Mouse (Mus musculus) kidney, adult 2 months (tissue): ENCODE results near the gene Ap2a1. TPM values are rescaled to one million over a fixed set of nuclear protein-coding genes. Genes with fewer than 3 reads are reported as not detected.

Experiments used
- DNase-seq: peaks from one replicate; pipeline ENCODE4 v3.0.0; 2021
- H3K27ac ChIP-seq: fragments of 200-500 bp; 2 replicates; pipeline ENCODE4 v1.5.1; 2012; ENCODE audit warnings: low read depth, low read length, control low read depth, inconsistent platforms; ENCODE audit not compliant: insufficient read depth
- H3K27me3 ChIP-seq: fragments of 200-500 bp; replicated peaks from 2 replicates; pipeline ENCODE4 v1.6.1; 2012; ENCODE audit warnings: mild to moderate bottlenecking, moderate library complexity, low read length, inconsistent platforms; ENCODE audit not compliant: control insufficient read depth, insufficient read depth
- H3K36me3 ChIP-seq: fragments of 200-500 bp; 2 replicates; pipeline ENCODE4 v1.6.1; 2012; ENCODE audit warnings: mild to moderate bottlenecking, moderate library complexity, low read length, inconsistent platforms; ENCODE audit not compliant: control insufficient read depth, insufficient read depth
- H3K4me1 ChIP-seq: fragments of 200-500 bp; 2 replicates; pipeline ENCODE4 v1.6.1; 2011; ENCODE audit warnings: low read length; ENCODE audit not compliant: control insufficient read depth, insufficient read depth
- H3K4me3 ChIP-seq: fragments of 200-500 bp; 2 replicates; pipeline ENCODE4 v1.5.1; 2011; ENCODE audit warnings: mild to moderate bottlenecking, low read depth, low read length, control low read depth; ENCODE audit not compliant: insufficient read depth
- CTCF ChIP-seq: fragments of 200-500 bp; conservative IDR thresholded peaks from 2 replicates; pipeline ENCODE4 v1.5.1; 2011; ENCODE audit warnings: low read depth, mild to moderate bottlenecking, control low read depth, low read length, moderate library complexity, mixed read lengths; ENCODE audit not compliant: insufficient read depth, insufficient read length
- POLR2A ChIP-seq: fragments of 200-500 bp; IDR thresholded peaks from one replicate; pipeline ENCODE4 v1.6.1; 2011; ENCODE audit warnings: low read depth, low read length, control low read depth
- WGBS: fragments of 180-500 bp; shearing (Covaris S2); methylation state at CpG from one replicate; pipeline ENCODE4 v1.1.7; 2018; 5-methylcytosine and 5-hydroxymethylcytosine counted together
- polyA plus RNA-seq: library from polyadenylated mRNA; depleted of rRNA; stranded (reverse); fragments of >200 nt; gene quantifications from 2 replicates; pipeline ENCODE4 v1.2.3, GENCODE M21; 2012

Ap2a1 gene
- polyA plus RNA-seq, 1 experiment: 58.0 TPM

GRCm38 (mm10) chr7:44959281-44959680 is 30.0 kb upstream of the Ap2a1 start:
- TF ChIP-seq POLR2A: no peak
- TF ChIP-seq CTCF: no peak

GRCm38 (mm10) chr7:44958208-44958607 is 28.9 kb upstream of the Ap2a1 start:
- Histone ChIP-seq H3K27ac (no peak overlapping the region), H3K36me3 (no peaks in the 10 kb centered on the region), H3K4me3 (no peak overlapping the region), H3K4me1 (no peaks in the 10 kb centered on the region), H3K27me3 (no peaks in the 10 kb centered on the region)
- peak; percentile 70 for DNase-seq
- no peak for TF ChIP-seq POLR2A
- TF ChIP-seq CTCF: peak; percentile 84
- 40% methylated on average over 7 of the region's 7 CpGs for WGBS

More at GRCm38 (mm10) chr7:44959281-44959680, 30.0 kb upstream of the Ap2a1 start:
- WGBS: 94% methylated on average over 8 of the region's 8 CpGs
- H3K36me3 ChIP-seq: no peaks in the 10 kb centered on the region
- H3K27ac ChIP-seq: no peak overlapping the region
- DNase-seq: no peak
- H3K4me3 ChIP-seq: no peak overlapping the region
- H3K4me1 ChIP-seq: no peaks in the 10 kb centered on the region
- H3K27me3 ChIP-seq: no peaks in the 10 kb centered on the region

GRCm38 (mm10) chr7:44957183-44957835 is 28.0 kb upstream of the Ap2a1 start:
- Histone ChIP-seq H3K4me3 (no peak overlapping the region), H3K27me3 (no peaks in the 10 kb centered on the region), H3K27ac (no peak overlapping the region), H3K36me3 (no peaks in the 10 kb centered on the region), H3K4me1 (no peaks in the 10 kb centered on the region)
- 56% methylated on average over 20 of the region's 20 CpGs for WGBS
- no peak for DNase-seq
- TF ChIP-seq CTCF: no peak
- no peak for TF ChIP-seq POLR2A

GRCm38 (mm10) chr7:44956266-44956665 is 27.0 kb upstream of the Ap2a1 start:
- Histone ChIP-seq H3K4me1 (0 out of 2 replicates have a peak, but pooled peaks cover 4% of the 10 kb centered on the region), H3K36me3 (no peaks in the 10 kb centered on the region), H3K4me3 (no peak overlapping the region), H3K27me3 (no peaks in the 10 kb centered on the region), H3K27ac (no peak overlapping the region)
- TF ChIP-seq CTCF: no peak
- no peak for TF ChIP-seq POLR2A
- 68% methylated on average over 6 of the region's 6 CpGs for WGBS
- DNase-seq: no peak

- no peak overlapping the region for H3K4me3 ChIP-seq
- H3K27me3 ChIP-seq: no peaks in the 10 kb centered on the region
- no peaks in the 10 kb centered on the region for H3K36me3 ChIP-seq
- 45% methylated on average over 5 of the region's 5 CpGs for WGBS
- peak; percentile 30 for DNase-seq
- TF ChIP-seq CTCF (peak; percentile 50), POLR2A (no peak)
- no peak overlapping the region for H3K27ac ChIP-seq
- 0 out of 2 replicates have a peak, but pooled peaks cover 4% of the 10 kb centered on the region for H3K4me1 ChIP-seq
Measured at GRCm38 (mm10) chr7:44955628-44956027, 26.3 kb upstream of the Ap2a1 start.

- 88% methylated on average over 12 of the region's 12 CpGs for WGBS
- H3K27ac ChIP-seq: no peak overlapping the region
- no peaks in the 10 kb centered on the region for H3K27me3 ChIP-seq
- DNase-seq: no peak
- no peak overlapping the region for H3K4me3 ChIP-seq
- H3K4me1 ChIP-seq: 0 out of 2 replicates have a peak, but pooled peaks cover 4% of the 10 kb centered on the region
- H3K36me3 ChIP-seq: no peaks in the 10 kb centered on the region
- TF ChIP-seq POLR2A (no peak), CTCF (no peak)
Measured at GRCm38 (mm10) chr7:44954091-44954885, 25.0 kb upstream of the Ap2a1 start.

GRCm38 (mm10) chr7:44953561-44953960 is 24.3 kb upstream of the Ap2a1 start:
- no peak overlapping the region for H3K4me3 ChIP-seq
- 73% methylated on average over 14 of the region's 14 CpGs for WGBS
- H3K4me1 ChIP-seq: 0 out of 2 replicates have a peak, but pooled peaks cover 4% of the 10 kb centered on the region
- H3K36me3 ChIP-seq: no peaks in the 10 kb centered on the region
- H3K27ac ChIP-seq: no peak overlapping the region
- H3K27me3 ChIP-seq: no peaks in the 10 kb centered on the region
- no peak for DNase-seq
- TF ChIP-seq POLR2A: no peak
- no peak for TF ChIP-seq CTCF
